Mouse (Mus musculus) midbrain, embryonic 12.5 days (tissue): Measurements from ENCODE around the gene Timm29. TPM values are rescaled to one million over a fixed set of nuclear protein-coding genes. Genes with fewer than 3 reads are reported as not detected.

Experiments used
- ATAC-seq: fragments of 200-750 bp; cut with Nextera tagmentation; 2 replicates; pipeline ENCODE4 v1.8.0; 2017; ENCODE audit warnings: low read depth, moderate TSS enrichment, moderate library complexity; ENCODE audit not compliant: low FRiP score
- H3K27ac ChIP-seq: fragments of 300-500 bp; sonication (generic); replicated peaks from 2 replicates; pipeline ENCODE4 v1.5.1; 2016; ENCODE audit warnings: mild to moderate bottlenecking
- H3K27me3 ChIP-seq: fragments of 300-500 bp; sonication (generic); 2 replicates; pipeline ENCODE4 v1.6.1; 2016; ENCODE audit warnings: mild to moderate bottlenecking
- H3K36me3 ChIP-seq: fragments of 300-500 bp; sonication (generic); 2 replicates; pipeline ENCODE4 v1.6.1; 2016
- H3K4me1 ChIP-seq: fragments of 300-500 bp; sonication (generic); 2 replicates; pipeline ENCODE4 v1.6.1; 2016
- H3K4me2 ChIP-seq: fragments of 300-500 bp; sonication (generic); replicated peaks from 2 replicates; pipeline ENCODE4 v1.6.1; 2016; ENCODE audit warnings: mild to moderate bottlenecking, moderate library complexity
- H3K4me3 ChIP-seq: fragments of 300-500 bp; sonication (generic); 2 replicates; pipeline ENCODE4 v1.5.1; 2016; ENCODE audit warnings: mild to moderate bottlenecking
- H3K9ac ChIP-seq: fragments of 300-500 bp; sonication (generic); replicated peaks from 2 replicates; pipeline ENCODE4 v1.6.1; 2016; ENCODE audit warnings: mild to moderate bottlenecking, moderate library complexity
- H3K9me3 ChIP-seq: fragments of 300-500 bp; sonication (generic); 2 replicates; pipeline ENCODE4 v1.6.1; 2016; ENCODE audit warnings: mild to moderate bottlenecking
- WGBS: fragments of 180-500 bp; shearing (Covaris S2); methylation state at CpG from one replicate; pipeline ENCODE4 v1.1.7; 2016; 5-methylcytosine and 5-hydroxymethylcytosine counted together
- polyA plus RNA-seq: library from polyadenylated mRNA; unstranded; fragments of >200 nt; fragmentation: Nextera tagmentation; extraction: Ambion mirVana; gene quantifications from 2 replicates; pipeline ENCODE4 v1.2.1, GENCODE M21; 2016

Timm29 gene
- polyA plus RNA-seq: 57.6 and 60.9 TPM in 2 replicates

- Histone ChIP-seq H3K4me2 (peak within 1 kb of the TSS; percentile 98), H3K4me1 (peaks cover 31% of the 10 kb centered on the region), H3K4me3 (peak within 1 kb of the TSS; percentile 99), H3K9me3 (no peaks in the 10 kb centered on the region), H3K36me3 (peaks cover 36% of the 10 kb centered on the region), H3K9ac (peak within 1 kb of the TSS; percentile 92), H3K27ac (peak within 1 kb of the TSS; percentile 83), H3K27me3 (no peaks in the 10 kb centered on the region)
- ATAC-seq: peak; percentile 90
- under 1% methylated on average over 30 of the region's 30 CpGs for WGBS
Observed at GRCm38 (mm10) chr9:21592703-21593121, at the start of gene Timm29, which contains the start of gene Yipf2. Timm29 (plus strand) TSS chr9:21592722. Yipf2 (minus strand) TSS chr9:21592828.

DNA sequence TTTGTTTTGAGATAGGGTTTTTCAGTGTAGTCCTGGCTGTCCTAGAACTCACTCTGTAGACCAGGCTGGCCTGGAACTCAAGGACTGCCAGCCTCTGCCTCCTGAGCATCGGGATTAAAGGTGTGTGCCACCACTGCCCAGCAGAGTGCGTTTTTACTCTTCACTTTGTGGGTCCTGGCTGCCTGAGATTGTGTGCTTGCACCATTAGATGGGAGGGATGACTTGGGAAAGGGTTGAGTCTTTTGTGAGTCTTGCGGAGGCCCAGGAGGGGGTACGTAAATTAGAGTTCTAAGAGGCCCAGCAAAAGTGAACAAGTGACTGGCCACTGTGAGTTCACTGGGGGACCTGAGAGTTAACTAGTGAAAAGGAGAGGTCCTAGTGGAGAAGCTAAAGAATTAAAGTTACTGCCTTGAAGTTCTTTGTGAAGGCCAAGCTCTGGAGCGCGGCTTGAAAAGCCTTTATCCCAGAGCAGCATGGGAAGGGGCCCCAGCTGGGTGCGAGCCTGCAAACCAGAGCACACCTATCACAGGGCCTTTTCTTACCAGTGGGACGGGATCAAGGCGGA is 47.1 kb upstream of the Timm29 start:
- H3K27ac ChIP-seq: peak overlapping the region; percentile 98
- peak; percentile 23 for ATAC-seq
- peak overlapping the region; percentile 60 for H3K9ac ChIP-seq
- peaks cover 8% of the 10 kb centered on the region; the same call in 1 of the 2 replicates for H3K36me3 ChIP-seq
- WGBS: 5% methylated on average over 9 of the region's 9 CpGs
- peaks cover 30% of the 10 kb centered on the region for H3K4me1 ChIP-seq
- peak overlapping the region; percentile 62 for H3K4me2 ChIP-seq
- no peaks in the 10 kb centered on the region for H3K27me3 ChIP-seq
- H3K4me3 ChIP-seq: peak overlapping the region; percentile 83
- no peaks in the 10 kb centered on the region for H3K9me3 ChIP-seq

DNA sequence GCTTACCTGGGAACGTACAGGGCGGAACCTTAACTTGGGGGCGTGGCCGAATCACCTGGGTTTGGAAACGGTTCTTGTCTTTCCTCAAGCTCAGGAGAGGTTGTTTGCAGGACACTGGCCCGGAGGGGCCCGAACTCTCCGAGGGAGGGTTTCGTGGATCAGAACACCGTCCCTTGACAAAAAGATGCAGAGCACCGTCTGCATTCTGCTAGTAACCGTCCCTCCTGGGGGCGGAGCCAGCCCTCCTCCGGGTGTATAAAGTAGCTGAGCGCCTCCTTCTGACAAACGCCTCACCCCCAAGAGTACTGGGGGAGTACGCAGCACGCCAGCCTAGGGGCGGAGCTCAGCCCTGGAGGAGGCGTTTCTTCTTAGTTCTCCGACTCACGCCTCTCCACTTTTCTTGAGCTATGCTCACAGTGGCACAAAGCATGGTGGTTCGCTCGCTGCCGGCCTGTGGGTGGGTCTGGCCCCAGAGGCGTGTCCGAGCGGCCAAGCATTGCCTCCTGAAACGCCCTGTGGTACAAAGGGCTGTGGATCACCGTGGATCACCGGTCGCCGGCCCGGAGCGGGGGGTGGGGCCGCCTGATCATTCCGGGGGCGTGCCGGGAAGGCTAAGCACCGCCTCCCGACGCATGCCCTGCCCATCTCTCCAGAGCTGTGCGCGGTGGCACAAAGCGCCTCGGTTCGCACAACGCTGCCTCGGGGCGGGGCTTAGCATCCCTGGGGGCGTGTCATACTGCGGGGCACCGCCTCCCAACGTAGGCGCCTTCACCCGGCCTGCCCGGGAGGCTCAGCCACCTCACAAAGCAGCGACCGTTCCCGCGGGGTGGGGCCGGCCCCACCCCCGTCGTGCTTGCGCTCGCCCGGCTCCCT is 46.4 kb upstream of the Timm29 start:
- peak overlapping the region; percentile 98 for H3K27ac ChIP-seq
- no peaks in the 10 kb centered on the region for H3K9me3 ChIP-seq
- H3K36me3 ChIP-seq: peaks cover 15% of the 10 kb centered on the region
- H3K4me1 ChIP-seq: peaks cover 30% of the 10 kb centered on the region
- peak; percentile 95 for ATAC-seq
- under 1% methylated on average over 61 of the region's 67 CpGs for WGBS
- H3K27me3 ChIP-seq: no peaks in the 10 kb centered on the region
- H3K4me3 ChIP-seq: peak overlapping the region; percentile 83
- H3K9ac ChIP-seq: peak overlapping the region; percentile 60
- peak overlapping the region; percentile 62 for H3K4me2 ChIP-seq

GRCm38 (mm10) chr9:21546789-21547074 is 45.8 kb upstream of the Timm29 start, which contains the start of gene Carm1:
Carm1 (plus strand) TSS chr9:21546894.
- Histone ChIP-seq H3K9ac (peak within 1 kb of the TSS; percentile 93), H3K27me3 (no peaks in the 10 kb centered on the region), H3K4me2 (peak within 1 kb of the TSS; percentile 76), H3K4me3 (peak within 1 kb of the TSS; percentile 83), H3K9me3 (no peaks in the 10 kb centered on the region), H3K36me3 (peaks cover 19% of the 10 kb centered on the region), H3K4me1 (peaks cover 30% of the 10 kb centered on the region), H3K27ac (peak within 1 kb of the TSS; percentile 98)
- peak; percentile 55 for ATAC-seq
- 0% methylated on average over 29 of the region's 52 CpGs for WGBS

DNA sequence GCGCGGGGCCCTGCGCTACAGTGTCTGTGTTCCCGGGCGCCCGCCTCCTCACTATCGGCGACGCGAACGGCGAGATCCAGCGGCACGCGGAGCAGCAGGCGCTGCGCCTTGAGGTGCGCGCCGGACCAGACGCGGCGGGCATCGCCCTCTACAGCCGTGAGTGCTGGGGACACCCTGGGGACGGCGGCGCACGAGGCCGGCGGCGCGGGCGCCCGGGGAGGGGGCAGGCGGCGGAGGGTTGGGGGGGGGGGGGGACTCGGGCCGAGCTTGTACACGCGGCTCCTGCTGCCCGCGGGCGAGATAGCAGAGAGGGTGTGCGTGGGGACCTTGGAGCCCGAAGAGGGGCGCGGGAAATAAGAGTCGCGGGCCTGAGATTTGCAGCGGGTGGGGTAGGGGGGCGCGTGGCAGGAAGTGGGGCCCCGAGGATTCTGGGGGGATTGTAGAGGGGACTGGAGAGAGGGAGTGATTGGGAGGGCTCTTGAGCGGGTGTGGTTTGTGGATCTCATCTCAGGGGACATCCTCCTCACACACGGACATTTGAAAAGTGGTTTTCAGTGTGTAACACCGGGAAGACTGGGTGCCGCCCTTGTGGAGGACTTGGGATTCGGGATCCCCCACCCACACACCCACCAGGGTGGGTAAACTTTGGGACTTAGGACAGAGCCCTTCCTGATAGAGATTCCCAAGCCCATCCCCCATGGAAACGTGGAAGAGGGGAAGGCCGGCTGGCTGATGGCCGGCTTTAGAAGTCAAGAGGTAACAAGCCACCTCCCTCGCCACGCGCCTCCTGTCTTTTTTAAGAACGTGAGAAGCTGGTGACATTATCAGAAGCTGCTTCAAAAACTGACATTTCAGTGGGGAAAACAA is 45.2 kb upstream of the Timm29 start:
- H3K4me2 ChIP-seq: peak overlapping the region; percentile 76
- H3K4me3 ChIP-seq: peak overlapping the region; percentile 83
- 1% methylated on average over 31 of the region's 66 CpGs for WGBS
- peak overlapping the region; percentile 93 for H3K9ac ChIP-seq
- no peaks in the 10 kb centered on the region for H3K27me3 ChIP-seq
- peaks cover 30% of the 10 kb centered on the region for H3K4me1 ChIP-seq
- peak overlapping the region; percentile 98 for H3K27ac ChIP-seq
- H3K36me3 ChIP-seq: peaks cover 19% of the 10 kb centered on the region
- peak; percentile 42 for ATAC-seq
- H3K9me3 ChIP-seq: no peaks in the 10 kb centered on the region

DNA sequence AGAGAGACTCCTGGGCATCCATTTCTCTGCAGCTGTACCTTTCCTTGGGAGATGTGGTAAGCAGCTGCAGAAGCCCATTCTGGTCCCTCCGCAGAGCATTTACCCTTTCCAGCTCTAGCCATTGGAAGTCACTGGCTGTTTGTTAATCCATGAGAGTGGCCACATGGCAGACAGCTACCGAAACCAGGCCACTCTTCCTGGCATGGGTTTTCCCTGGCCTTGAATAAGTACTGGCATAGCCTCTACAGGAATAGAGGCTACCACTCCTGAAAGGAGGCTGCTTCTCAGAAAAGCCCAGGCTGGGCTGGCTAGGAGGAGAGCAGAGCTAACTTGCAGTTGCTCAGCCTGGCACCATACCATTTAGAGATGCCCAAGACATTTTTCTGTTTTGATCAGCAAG is 41.5 kb upstream of the Timm29 start:
- no peaks in the 10 kb centered on the region for H3K9me3 ChIP-seq
- H3K9ac ChIP-seq: no peak overlapping the region
- peaks cover 27% of the 10 kb centered on the region for H3K36me3 ChIP-seq
- H3K27me3 ChIP-seq: no peaks in the 10 kb centered on the region
- no peak overlapping the region for H3K4me2 ChIP-seq
- no peak overlapping the region for H3K27ac ChIP-seq
- no peak overlapping the region for H3K4me3 ChIP-seq
- no peak for ATAC-seq
- 92% methylated on average over 2 of the region's 2 CpGs for WGBS
- H3K4me1 ChIP-seq: peaks cover 16% of the 10 kb centered on the region

GRCm38 (mm10) chr9:21553607-21554273 is 38.8 kb upstream of the Timm29 start:
- H3K27me3 ChIP-seq: no peaks in the 10 kb centered on the region
- ATAC-seq: no peak
- no peak overlapping the region for H3K4me3 ChIP-seq
- peaks cover 13% of the 10 kb centered on the region for H3K4me1 ChIP-seq
- H3K9ac ChIP-seq: no peak overlapping the region
- no peak overlapping the region for H3K27ac ChIP-seq
- H3K4me2 ChIP-seq: no peak overlapping the region
- H3K9me3 ChIP-seq: no peaks in the 10 kb centered on the region
- WGBS: 87% methylated on average over 6 of the region's 6 CpGs
- peaks cover 27% of the 10 kb centered on the region for H3K36me3 ChIP-seq

- Histone ChIP-seq H3K36me3 (peaks cover 20% of the 10 kb centered on the region), H3K9me3 (no peaks in the 10 kb centered on the region), H3K4me2 (no peak overlapping the region), H3K4me1 (peaks cover 7% of the 10 kb centered on the region; the same call in 1 of the 2 replicates), H3K9ac (no peak overlapping the region), H3K27ac (no peak overlapping the region), H3K27me3 (no peaks in the 10 kb centered on the region), H3K4me3 (no peak overlapping the region)
- WGBS: 81% methylated on average over 6 of the region's 6 CpGs
- ATAC-seq: no peak
Observed at GRCm38 (mm10) chr9:21555198-21555742, 37.3 kb upstream of the Timm29 start.

GRCm38 (mm10) chr9:21556996-21557395 is 35.5 kb upstream of the Timm29 start:
- H3K36me3 ChIP-seq: peaks cover 14% of the 10 kb centered on the region
- H3K4me3 ChIP-seq: no peak overlapping the region
- peaks cover 7% of the 10 kb centered on the region; the same call in 1 of the 2 replicates for H3K4me1 ChIP-seq
- WGBS: 88% methylated on average over 2 of the region's 2 CpGs
- H3K27me3 ChIP-seq: no peaks in the 10 kb centered on the region
- H3K27ac ChIP-seq: no peak overlapping the region
- ATAC-seq: no peak
- H3K4me2 ChIP-seq: no peak overlapping the region
- H3K9me3 ChIP-seq: no peaks in the 10 kb centered on the region
- no peak overlapping the region for H3K9ac ChIP-seq

DNA sequence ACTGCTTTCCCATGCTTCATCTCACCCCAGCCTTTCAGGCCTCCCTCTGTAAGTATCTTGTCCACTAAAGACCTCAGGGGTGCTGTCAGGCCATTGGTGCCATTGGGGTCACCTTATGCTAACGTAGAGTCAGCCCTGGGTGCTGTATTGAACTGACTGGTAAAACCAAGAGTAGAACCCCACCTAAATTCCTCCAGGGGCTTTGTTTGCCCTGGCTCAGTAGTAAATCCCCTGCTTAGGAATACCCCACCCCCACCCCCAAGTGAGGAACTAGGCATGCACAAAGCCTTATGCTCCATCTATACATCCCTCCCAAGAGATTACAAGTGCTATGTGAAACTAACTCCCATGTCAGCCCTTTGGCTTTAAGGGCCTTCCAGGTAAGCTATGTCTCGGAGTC is 35.0 kb upstream of the Timm29 start:
- Histone ChIP-seq H3K9ac (no peak overlapping the region), H3K36me3 (peaks cover 14% of the 10 kb centered on the region), H3K4me1 (peaks cover 7% of the 10 kb centered on the region; the same call in 1 of the 2 replicates), H3K4me2 (no peak overlapping the region), H3K27ac (no peak overlapping the region), H3K4me3 (no peak overlapping the region), H3K27me3 (no peaks in the 10 kb centered on the region), H3K9me3 (no peaks in the 10 kb centered on the region)
- no peak for ATAC-seq
- 86% methylated on average over 2 of the region's 2 CpGs for WGBS

- no peak overlapping the region for H3K4me3 ChIP-seq
- peaks cover 7% of the 10 kb centered on the region; the same call in 1 of the 2 replicates for H3K4me1 ChIP-seq
- peaks cover 14% of the 10 kb centered on the region for H3K36me3 ChIP-seq
- H3K4me2 ChIP-seq: no peak overlapping the region
- ATAC-seq: no peak
- WGBS: 94% methylated on average over 4 of the region's 4 CpGs
- no peaks in the 10 kb centered on the region for H3K27me3 ChIP-seq
- no peaks in the 10 kb centered on the region for H3K9me3 ChIP-seq
- H3K27ac ChIP-seq: no peak overlapping the region
- H3K9ac ChIP-seq: no peak overlapping the region
Observed at GRCm38 (mm10) chr9:21558366-21558765, 34.2 kb upstream of the Timm29 start.
